Mouse (Mus musculus) lung, adult 10 weeks (tissue): ENCODE data around the gene Selenom. TPM values are rescaled to one million over a fixed set of nuclear protein-coding genes. Genes with fewer than 3 reads are reported as not detected.

Source experiments
- polyA plus RNA-seq: library from polyadenylated mRNA; stranded (reverse); fragments of 350-450 nt; fragmentation: Illumina TruSeq; extraction: RNeasy Lipid Tissue Mini Kit (QIAGEN cat#74804); gene quantifications from one replicate; pipeline ENCODE4 v1.2.3, GENCODE M21; 2014; ENCODE audit warnings: low read depth, low replicate concordance; ENCODE audit not compliant: insufficient read depth

The Selenom gene
- 131 TPM for polyA plus RNA-seq

DNA sequence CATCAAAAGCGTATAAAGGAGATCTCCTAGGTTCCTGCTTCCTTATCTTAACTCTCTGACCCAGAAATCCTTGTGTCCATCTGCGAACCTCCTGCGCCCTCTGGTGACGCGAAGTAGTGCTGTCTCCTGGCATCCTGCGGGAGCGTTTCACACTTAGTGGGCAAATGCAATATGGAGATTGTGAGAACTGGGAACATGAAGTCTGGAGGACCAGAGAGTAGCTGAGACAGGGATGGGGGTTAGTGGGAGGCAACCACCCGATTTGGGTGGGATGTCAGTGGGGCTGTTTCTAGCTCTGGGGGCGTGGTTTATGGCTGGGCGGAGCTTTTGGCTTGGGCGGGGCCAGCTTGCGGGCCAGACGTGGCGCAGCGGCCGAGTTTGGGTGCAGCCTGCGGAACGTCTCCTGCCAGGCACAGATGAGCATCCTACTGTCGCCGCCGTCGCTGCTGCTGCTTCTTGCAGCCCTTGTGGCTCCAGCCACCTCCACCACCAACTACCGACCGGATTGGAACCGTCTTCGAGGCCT is at the start of gene Selenom:
Gene Selenom (plus strand): TSS at position 156 of the 526 bp plus-strand sequence.

DNA sequence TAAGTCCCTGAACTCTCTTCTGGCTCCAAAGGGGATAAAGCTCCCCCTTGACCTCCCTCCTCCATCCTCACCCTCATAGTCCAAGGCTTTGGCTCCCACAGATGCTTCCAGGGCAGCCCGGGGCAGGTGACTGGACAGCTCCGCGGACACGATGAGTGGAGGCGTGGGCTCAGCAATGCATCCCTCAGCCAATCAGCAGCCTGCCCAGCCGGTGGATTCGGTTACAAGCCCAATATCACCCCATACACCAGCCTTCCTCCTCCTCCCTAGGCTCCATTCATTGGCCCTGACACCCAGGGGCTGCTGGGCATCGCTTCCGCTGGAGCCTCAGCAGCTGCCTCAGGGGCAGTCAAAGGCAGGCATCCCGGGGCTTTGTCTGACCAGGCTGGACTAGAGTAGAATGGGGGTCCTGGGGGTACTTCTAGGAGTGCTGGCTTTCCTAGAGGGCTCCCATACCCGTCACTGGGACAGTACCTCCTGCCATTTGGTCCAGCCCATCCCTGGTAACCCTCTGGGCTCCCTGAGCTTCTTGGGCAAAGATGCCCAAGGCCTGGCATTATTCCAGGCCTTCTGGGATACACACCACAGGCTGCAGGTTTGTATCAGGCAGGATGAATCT is 26.4 kb upstream of the Selenom start, which contains the start of gene Pla2g3:
Gene Pla2g3 (plus strand): TSS at position 333 of the 619 bp plus-strand sequence.

DNA sequence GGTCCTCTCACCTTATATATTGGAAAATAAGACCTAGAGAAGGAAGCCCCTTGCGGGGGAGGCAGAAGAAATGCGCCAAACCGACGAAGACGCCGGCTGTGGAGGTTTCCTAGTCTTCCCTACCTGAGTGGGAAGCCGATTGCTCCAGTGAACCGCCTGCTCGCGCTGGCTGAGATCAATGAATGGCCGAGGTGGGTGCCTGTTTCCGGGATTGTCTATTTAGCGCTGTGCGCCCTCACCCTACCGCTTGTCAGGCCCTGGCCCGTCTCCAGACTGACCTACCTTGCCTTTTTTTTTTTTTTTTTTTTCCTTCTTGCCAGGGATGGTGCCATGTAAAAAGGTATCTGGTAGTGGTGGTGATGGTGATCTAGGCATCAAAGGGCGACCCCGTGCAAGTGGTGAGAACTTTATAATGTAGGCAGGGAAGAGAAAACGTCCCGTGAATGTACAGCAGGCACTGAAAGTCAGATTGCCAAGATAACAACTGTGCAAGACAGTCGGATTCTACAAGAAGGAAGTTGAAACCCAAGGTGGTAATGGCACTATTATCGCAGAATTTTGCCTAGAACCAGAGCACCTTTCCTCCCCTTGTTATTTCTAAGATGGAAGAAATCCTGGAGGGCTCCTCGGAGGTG is 26.1 kb downstream of the Selenom start, which contains the start of gene Smtn:
Gene Smtn (minus strand): TSS at position 162 of the 635 bp plus-strand sequence.

Other genes with a start within 250 kb of the Selenom start
- 72.2 TPM for gene Drg1, start 248.3 kb upstream of the Selenom start, polyA plus RNA-seq
- 17.5 TPM for gene Patz1, start 225.8 kb upstream of the Selenom start, polyA plus RNA-seq
- gene Pik3ip1, start 184.3 kb upstream of the Selenom start, polyA plus RNA-seq: 14.1 TPM
- gene Limk2, start 105.5 kb upstream of the Selenom start, polyA plus RNA-seq: 28.3 TPM
- 20.2 TPM for gene Rnf185, start 62.3 kb upstream of the Selenom start, polyA plus RNA-seq
- gene Pla2g3, start 26.4 kb upstream of the Selenom start, polyA plus RNA-seq: 0.38 TPM
- 0.55 TPM for gene Inpp5j, start 9.9 kb upstream of the Selenom start, polyA plus RNA-seq
- 24.2 TPM for gene Smtn, start 25.9 kb downstream of the Selenom start, polyA plus RNA-seq
- 6.9 TPM for gene Morc2a, start 134.5 kb downstream of the Selenom start, polyA plus RNA-seq